Mouse (Mus musculus) embryo, embryonic 10.5 days (tissue): ENCODE data around the gene Hexim1.

Experiments
- DNase-seq: peaks from one replicate; pipeline ENCODE4 v3.0.0-alpha.2; 2015; ENCODE audit warnings: low spot score

Hexim1 gene

DNA sequence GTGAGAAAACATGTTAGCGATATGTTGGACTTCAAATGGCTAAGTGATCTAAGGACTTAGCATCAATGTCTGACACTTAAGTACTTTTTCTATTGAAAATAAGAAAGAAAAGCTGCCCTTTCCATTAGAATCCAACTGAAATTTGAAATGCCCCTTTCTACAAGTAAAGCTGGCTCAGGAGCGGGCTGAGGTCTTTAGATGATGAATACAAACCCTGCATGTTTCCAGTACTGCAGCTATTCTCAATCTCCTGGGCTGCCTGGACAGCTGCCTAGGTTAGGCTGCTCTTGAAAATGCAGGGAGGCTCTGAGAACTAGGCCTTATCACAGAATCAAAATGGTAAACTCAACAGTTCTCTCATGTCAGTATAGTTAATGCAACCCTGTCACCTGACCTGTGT lies 2.8 kb downstream of the Hexim1 start:
- DNase-seq, result no peak

DNA sequence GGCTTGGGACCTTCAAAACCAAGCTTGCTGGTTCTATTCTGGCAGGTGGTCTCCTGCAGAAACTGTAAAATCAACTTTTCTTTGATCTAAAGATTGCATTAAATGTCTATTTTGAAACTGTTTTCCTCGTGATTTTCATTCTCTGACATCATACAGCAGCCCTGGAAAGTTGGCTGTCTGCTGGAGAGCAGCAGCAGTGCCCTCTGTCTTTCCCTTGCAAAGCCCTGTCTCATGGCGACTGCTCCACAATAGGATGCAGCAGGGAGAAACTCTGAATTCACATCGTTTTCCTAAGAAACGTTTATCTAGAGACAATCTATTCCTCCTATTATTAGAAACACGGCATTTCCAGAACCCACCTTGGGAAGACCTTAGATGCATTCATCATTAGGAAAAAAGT lies 3.6 kb downstream of the Hexim1 start:
- no peak for DNase-seq

DNA sequence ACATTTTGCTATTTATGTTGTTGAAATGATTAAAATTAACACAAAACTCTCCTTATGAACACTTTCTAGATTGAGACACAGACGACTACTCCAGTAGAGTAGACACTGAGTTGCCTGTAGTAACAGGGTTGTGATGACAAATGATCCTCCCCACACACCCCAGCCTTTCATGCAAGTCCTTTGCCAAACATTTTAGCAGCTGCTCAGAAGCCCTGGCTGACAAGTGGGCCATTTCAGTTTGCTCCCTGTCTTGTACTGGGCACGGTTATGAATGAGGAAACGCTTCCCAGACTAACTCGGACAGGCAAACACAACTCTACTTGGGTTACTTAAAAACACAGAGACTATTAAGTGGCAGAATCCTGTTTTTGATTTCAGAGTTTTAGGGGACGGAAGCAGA lies 4.3 kb downstream of the Hexim1 start:
- no peak for DNase-seq

DNA sequence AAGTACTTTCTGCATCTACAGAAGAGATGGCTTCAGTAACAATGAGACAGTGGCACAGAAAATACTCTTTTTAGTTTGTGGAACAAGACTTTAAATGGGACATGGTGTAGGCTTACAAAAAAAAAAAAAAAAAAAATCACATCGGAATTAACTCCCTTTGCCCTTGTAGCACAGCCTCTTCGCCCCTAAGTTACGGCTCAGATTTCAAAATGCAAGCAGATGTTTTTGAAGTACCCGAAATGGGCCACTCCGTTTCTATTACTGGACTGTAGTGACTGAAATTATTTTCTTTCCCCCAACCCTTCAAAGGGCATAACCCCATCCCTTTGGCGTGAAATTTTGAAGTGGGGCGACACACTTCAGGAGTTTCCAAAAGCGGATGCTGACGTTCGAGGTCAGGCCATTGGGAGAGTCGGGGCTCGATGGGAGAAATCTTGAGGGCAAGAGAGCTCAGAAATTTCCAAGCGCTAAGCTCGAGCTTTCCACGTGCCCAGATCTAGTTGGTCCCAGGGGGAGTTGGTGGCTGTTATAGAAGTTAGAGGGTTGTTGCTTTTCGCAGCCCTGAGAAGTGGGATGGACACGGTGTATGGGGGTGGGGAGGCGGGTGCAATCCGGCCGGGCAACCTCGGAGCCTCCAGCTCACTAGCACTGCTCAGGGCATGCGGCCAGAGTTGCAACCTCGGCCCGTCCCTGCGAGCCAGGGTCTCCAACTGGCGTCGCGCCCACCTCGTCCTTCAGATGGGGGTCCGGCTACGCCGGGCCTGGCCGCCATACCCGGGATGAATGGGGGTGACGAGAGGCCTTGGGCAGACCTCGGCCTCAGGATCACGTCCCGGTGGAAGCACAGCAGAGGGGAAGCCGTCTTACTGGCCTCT lies 15.9 kb downstream of the Hexim1 start, which contains the start of gene Hexim2:
Gene Hexim2, plus strand, starts transcription at position 729 of the 875 bp plus-strand sequence.
- DNase-seq, result peak; percentile 74

DNA sequence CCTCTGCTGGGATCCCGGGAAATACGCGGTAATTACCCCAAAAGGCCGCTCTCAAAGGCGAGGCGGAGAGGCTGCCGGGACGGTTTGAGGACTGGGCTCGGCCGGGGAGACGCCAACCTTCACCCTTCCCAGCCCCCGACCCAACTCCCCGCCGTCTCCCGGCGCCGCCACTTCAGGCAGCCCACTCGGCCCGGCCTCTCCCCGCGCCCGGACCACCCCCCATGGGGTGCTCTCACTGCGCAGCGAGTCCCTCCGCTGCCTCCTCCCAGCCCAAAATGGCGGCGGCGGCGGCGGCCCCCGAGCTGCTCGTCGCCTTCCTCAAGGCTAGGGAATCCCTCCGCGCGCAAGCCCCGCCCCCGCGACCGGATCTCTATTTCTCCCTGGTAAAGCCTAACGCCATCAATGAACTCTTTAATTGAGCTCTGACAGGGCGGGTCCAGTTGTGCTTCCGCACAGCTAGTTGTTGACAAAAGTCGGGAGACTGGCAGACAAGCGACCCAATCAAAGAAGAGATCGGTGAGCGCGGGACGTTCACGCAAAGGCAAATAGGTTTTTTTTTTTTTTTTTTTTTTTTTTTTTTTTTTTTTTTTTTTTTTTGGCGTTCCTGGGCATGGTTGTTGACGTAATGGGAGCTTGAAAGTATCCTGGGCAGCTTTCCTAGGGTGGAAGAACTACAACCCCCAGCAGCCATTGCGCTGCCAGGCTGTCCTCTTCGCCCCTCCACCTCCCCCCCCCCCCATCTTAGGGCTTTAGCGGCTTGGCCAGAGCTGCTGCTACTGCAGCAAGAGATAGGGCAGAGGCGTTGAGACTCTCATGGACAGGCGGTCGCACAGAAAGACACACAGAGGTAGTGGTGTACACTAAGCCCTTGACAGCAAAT lies 16.8 kb downstream of the Hexim1 start:
- DNase-seq, result peak; percentile 99

DNA sequence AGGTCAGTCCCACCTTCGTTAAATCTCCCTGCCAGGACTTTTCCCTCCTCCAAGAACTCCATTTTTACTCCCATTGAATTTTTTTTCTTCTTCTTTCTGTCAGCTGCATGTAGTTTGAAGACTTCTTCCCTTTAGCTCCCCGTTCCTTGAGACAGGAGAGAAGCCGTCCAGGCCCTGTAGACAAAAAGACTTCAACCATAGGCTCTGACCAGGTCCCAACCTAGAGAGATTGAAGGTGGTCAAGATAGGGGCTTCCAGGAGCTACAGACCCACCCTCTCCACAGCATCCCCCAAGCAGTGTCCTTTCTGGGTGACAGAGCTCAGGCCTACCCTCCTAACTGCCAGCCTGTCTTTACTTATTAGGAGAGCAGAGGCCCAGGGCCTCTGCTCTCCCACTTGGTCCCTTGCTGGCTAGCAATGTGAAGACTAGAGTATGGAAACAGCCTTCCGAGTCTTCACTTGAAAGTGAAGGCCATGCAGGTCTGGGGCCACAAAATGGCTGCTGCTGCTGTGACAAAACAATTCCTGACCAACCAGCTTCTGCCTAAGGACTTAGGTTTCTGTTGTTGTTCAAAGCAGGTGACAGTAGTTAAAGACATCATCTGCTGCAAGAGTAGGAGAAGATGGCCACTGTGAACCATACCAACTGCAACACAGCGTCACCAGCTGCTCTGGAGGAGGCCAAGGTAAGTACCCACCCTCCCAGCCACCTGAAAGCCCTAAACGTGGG lies 17.6 kb downstream of the Hexim1 start:
- DNase-seq, result no peak

DNA sequence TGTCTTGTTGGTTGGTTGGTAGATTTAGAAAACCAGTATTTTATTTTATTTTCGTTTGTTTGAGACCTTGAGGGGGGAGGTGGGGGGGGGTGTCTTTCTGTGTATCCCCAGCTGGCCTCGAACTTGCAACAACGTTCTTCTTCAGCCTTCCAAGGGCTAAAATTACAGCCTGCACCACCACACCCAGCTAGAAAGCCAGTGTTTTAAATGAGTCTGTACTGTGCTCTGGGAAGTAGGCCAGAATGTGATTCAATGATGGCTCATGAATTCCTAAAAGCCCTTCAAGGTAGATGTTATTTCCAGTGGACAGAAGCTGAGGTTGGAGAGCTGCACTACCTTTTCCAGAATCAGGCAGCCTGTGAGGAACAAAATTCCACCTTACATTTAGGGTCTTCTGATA lies 18.2 kb downstream of the Hexim1 start:
- no peak for DNase-seq

DNA sequence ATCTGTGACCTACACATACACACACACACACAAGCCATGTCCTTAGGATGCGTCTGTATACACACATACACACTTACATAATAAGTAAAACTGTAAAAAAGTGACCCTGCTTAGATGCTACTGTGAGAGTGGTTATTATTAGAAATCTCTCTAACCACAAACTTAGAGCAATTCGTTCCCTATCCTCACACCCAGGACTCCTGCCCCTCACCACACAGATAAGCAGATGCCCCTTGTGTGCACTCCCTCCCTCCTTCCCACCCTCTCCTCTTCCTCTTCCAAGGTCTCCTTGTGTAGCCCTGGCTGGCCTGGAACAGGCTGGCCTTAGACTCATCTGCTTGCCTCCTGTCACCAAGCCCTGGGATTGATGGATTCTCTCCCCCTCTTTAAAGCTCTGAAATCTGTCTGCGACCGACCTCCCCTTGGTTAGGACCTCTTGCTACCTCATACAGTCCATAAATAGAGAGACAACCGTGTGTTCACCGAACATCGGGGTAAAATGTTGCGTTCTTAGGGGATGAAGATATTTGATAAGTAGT lies 20.1 kb downstream of the Hexim1 start:
- DNase-seq, result no peak

DNA sequence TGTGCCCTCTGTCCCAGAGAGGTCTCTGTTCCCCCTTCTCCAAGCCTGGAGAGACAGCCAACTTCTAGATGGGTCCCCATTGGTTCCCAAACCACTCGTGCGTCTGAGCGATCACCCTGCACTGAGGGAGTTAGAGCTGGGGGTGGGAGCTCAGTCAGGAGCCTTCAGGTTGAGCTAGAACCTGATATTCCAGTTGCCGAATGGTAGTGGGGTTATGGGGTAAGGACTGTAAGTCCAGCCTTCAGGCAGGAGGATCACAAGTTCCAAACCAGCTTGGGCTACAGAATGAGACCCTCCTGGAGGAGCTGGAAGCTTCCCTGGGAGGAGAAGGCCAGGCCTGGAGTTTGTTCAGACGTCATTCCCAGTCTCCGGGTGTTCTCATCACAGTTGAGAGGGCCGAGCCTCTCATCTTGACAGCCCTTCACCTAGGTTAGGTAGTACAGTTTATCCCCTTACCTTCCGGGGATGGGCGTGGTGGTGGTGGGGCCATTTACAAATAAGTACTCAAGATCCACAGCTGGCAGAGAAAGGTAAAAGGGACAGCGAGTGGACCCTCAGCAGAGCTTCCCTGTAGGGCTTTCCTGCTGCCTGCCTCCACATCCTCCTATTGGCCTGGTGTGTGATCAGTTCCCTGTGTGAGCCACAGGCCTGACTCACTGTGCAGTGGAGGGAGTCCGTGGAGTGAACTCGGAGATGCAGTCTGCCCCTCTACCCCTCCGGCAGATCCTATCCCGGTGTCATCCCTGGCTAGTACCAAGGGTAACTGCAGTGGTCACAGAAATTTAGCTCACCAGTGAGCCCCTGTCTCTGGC lies 24.1 kb downstream of the Hexim1 start:
- no peak for DNase-seq

DNA sequence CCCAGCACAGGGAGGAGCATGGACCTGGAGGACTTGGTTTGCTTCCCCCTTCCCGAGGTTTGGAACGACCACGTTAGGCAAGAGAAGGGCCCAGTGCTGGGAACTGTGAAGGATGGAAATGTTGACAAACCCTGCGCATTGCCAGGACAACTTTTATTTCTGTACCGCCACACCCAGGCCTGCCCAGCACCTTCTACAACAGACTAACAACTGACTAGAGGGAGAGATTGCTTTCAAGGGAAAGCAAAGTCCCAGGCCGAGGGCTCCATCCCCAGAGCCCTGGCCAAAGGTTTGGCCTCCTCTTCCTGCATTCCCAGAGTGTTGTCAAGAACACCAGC lies 24.7 kb downstream of the Hexim1 start:
- DNase-seq, result no peak

DNA sequence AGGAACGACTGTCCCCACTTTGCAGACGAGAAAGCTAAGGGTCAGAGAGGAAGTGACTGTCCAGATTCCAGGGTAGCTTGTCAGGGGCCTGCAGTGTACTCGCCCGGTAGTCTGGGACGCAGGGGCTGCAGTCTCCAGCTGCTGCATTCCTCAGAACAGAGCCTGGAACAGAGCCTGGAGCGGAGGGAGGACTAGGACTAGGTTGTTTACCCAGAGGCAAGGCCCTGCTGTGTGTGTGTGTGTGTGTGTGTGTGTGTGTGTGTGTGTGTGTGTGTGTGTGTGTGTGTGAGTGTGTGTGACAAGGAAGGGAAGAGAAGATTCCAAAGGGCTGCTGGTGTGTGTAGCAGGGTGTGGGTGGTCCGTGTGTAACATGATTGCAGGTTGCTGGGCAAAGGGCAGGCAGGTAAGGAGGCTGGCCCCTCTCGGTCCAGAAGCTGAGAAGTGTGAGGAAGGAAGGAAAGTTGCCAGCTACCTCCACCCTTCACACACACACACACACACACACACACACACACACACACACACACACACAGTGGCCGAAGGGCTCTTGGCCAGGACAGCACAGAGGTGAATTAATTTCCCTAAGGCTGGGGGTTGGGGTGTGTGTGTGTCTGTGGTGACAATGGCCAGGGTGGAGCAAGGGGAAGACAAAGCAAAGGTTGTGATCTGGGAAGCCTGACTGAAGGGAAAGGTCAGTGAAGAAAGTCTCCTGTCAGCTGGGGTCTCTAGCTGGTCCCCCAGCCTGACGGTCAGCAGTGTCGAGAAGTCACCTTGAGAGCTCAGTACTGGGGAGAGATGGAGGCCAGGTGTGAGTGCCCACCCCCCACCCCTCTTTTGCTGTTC lies 25.3 kb downstream of the Hexim1 start:
- DNase-seq, result peak; percentile 36

DNA sequence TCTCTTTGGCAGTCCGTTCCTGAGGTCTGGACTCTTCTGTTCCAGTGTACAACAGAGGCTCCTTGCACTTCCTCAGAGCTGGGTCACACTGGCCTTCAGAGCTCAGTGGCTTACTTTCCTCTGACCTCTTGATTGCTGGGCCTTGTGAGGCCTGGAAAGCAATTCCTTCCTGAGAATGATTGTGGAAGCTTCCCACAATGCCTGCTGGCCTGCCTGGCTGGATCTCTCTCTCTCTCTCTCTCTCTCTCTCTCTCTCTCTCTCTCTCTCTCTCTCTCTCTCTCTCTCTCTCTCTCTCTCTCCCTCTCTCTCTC lies 25.9 kb downstream of the Hexim1 start:
- DNase-seq, result peak; percentile 9

DNA sequence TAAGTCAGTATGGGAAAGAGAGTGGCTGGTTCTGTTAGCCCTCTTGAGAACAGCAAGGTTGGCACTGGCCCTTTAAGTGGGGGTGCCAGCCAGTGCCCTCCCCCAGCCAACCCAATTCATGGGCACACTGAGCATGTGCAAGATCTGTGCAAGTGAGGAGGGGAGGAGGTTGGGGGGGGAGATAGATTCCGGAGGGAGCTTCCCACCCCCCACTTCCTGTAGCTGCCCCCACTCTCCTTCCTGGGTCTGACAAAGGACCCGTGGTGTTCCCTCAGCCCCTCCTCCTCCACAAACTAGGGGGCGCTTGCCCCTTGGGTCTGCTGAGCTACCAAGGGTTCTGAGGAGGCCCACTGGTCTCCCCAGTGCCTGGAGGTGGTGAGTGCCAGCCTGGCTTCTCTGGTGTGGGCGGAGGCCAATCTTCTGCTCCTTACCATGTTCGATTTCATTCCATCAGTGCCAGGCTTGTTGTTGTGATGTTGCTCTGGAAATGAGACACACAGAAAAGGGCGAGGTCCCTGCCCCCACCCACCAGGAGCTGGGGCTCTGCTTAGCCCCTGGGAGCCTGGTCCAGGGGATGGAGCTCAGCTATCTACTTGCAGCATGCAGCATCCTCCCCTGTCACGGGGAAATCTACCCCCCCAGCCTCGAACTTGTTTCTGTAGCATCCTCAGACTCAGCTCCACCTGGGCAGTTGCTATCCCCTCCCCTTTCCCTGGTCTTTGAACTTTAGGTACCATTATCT lies 26.6 kb downstream of the Hexim1 start:
- DNase-seq, result peak; percentile 48

DNA sequence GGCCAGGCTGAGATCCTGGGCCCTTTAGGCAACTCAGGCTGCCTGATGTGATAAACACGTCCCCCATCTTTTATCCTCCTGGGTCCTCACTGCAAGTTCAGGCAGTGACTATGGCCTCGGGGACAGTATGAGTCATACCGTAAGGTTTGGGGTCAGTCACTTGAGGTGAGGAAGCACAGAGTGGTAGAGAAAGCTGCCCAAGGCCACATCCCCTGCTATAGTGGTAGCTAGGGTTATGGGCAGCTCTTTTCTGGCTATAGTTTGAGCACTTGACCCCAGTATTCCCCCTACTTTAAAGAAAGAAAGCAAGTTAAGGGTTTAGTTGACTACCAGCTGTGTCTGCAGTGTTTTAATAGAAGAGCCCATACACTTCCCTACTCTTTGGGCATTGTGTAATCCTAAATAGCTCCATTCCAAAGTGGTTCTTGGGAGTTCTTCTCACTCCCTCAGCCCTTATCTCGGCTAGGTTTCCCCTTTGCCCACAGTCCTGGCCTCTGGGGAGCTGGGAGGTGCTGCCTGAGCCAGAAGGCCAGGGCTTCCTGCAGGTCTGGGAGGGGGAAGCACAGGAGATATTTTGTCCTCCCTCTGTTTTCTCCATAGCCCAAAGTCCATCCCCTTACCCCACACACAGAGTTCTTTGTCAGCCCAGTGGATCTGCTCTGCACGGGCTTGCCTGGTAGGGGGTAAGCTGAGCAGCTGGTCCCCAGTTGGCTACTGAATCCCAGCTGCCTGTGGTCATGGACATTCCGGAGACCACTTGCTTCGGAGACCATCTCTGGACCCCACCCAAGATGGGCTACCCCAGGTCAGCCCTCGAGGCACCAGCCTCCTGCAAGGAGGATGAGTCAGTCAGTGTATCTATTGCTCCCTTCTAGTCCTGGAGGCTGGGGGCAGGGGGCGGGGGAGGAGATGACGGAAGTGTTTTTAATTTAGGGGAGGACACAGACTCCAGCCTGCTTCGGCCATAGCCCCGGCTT lies 28.6 kb downstream of the Hexim1 start:
- no peak for DNase-seq

DNA sequence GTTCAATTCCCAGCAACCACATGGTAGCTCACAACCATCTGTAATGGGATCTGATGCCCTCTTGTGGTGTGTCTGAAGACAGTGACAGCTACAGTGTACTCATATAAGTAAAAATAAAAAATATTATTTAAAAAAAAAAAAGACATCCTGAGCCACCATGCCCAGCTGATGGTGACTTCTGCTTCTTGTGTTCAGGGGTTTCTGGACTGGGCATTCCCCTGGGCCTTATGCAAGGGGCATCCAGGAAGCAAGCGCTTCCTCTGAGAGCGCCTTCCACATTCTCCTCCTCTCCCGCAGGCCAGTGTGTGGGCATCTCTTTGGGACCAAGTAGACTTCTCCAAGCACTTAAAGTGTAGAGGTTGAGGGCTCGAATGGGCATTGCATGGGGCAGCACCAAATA lies 30.4 kb downstream of the Hexim1 start:
- no peak for DNase-seq

DNA sequence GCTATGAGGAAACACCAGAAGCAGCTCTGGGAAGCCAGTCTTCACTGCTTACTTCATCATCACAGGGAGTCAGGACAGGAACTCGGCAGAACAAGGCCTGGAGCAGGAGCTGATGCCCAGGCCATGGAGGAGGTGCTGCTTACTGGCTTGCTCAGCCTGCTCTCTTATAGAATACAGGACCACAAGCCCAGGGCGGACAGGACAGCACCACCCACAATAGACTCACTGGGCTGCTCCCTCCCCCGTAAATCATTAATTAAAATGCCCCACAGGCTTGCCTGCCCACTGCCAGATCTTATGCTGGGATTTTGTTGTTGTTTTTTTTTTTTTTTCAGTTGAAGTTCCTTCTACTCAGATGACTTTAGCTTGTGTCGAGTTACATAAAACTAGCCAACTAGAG lies 31.7 kb downstream of the Hexim1 start:
- DNase-seq, result no peak

DNA sequence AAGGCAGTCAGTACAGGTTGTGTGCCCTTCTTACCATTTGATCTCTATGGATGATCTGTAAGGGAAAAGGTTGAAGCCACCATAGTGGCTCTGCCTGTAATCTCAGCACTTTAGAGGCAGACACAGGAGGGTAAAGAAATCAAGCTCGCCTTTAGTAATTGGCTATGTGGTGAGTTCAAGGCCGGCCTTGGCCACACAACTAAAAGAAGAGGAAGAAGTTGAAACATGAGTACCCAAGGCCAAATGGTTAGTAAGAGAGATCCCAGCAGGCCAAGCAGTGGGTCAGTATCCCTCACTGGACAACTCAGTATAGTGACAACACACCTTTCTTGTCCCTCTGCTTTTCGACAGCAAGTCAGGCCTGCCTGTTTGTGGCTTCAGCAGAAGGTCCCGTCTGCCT lies 33.7 kb downstream of the Hexim1 start:
- DNase-seq, result no peak

DNA sequence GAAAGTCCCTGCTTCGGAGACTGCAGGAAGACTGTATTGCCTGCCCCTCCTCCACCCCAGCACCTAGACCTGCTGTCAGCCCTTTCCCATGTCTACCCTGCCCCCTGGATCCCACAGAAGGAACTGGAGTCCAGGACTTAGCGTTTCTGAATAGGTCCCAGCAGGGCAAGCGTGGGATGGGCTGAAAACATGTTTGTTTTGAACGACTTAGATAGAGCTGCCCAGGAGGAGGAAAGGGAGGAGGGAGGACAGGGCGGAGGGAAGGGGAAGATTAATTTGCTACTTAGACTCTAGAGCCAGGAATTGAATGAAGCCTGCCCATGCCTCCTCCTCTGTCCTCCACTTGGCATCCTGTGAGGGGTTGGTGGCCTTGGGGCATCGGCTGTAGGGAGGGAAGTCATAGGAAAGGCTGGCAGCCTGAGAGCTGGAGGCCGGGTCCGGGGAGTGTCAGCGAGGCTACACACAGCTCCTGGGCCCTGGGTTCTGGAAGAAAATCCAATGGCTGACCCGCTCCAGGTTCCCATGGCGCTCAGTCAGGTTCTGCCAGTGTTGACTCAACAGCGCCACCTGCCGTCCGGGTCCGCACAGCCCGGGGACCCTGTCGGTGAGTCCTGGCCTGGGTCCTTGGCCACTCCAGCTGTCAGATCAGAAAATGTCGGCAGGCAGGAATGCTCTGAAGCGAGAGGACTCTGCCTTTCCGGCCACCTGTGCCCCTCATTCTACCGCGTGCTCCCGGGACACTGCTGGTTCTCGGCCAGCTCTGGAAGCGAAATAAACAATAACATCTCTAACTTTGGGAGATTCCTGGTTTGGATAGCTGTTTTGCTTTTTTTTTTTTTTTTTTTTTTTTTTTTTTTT lies 42.8 kb downstream of the Hexim1 start:
- DNase-seq, result peak; percentile 94
